Mouse (Mus musculus): ENCODE data around the gene Zfp106. TPM values are rescaled to one million over a fixed set of nuclear protein-coding genes. Genes with fewer than 3 reads are reported as not detected.

Gene Zfp106
- total and polyA plus RNA-seq, 2 experiments from 2014 or later = 41.7 to 58.7 TPM

DNA sequence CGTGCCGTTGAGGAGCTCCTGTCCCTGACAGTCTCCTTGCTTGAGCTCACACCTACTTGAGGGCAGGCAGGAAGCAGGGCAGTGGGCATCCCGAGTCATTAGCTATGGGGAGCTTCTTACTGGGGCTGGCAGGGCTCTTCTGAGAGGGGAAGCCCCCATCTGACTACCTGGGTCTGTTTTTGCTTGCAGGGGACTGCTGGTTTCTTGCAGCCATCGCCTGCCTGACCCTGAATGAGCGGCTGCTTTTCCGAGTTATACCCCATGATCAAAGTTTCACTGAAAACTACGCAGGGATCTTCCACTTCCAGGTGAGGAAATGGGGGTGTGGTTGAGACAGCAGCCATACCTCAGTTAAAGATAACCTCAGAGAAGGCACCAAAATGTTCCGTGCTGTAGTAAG is 81.7 kb downstream of the Zfp106 start:
- H3K9me3 ChIP-seq (replicated peaks; ENCODE audit: control insufficient read depth, low read length) = no peaks in the 10 kb centered on the region
- no peak overlapping the region for H3K4me3 ChIP-seq (ENCODE audit: low read depth, low read length)
- whole genome bisulfite sequencing = 56% methylated on average over 8 of the region's 8 CpGs
- H3K9ac ChIP-seq (replicated peaks; ENCODE audit: low read depth, low read length) = no peak overlapping the region
- H3K27me3 ChIP-seq (ENCODE audit: control insufficient read depth, insufficient read depth, low read length) = no peaks in the 10 kb centered on the region
- no peak overlapping the region for H3K4me2 ChIP-seq (ENCODE audit: low read depth, low read length)
- H3K27ac ChIP-seq (ENCODE audit: low read depth) = no peak overlapping the region
- ATAC-seq (ENCODE audit: insufficient read depth, low read depth) = no peak
- H3K36me3 ChIP-seq (replicated peaks; ENCODE audit: control insufficient read depth, insufficient read depth, low read length) = no peaks in the 10 kb centered on the region
- DNase-seq (ENCODE audit: low spot score) = no peak
- TF ChIP-seq CTCF (IDR thresholded peaks at IDR 0.05; ENCODE audit: low read depth) (no peak), EP300 (IDR thresholded peaks at IDR 0.05; ENCODE audit: low read depth) (no peak)
- H3K4me1 ChIP-seq (ENCODE audit: control insufficient read depth, insufficient read depth) = peaks cover 15% of the 10 kb centered on the region

DNA sequence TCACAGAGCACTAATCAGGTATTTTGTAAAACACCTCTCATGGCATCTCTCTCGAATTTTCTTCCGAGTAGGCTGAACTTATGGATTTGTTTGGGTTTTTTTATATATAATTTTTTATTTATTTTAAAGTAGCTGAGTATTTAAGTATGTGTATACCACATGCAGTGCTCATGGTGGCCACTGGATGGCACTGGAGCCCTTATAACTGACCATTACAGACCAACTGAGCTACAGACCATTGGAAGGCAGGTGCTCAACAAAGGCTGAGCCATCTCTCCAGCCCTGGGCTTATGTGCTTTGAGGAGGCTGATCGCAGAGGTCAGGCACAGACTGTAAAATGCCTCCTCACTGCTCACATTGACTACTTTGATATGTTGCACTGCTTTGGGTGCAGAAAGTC is 85.0 kb downstream of the Zfp106 start:
- DNase-seq (ENCODE audit: low spot score) (peak; percentile 60), ATAC-seq (ENCODE audit: insufficient read depth, low read depth) (peak; percentile 61; the same call in 1 of the 2 replicates)
- H3K27ac ChIP-seq (ENCODE audit: low read depth) = no peak overlapping the region
- 39% methylated on average over 3 of the region's 3 CpGs for WGBS
- H3K4me1 ChIP-seq (ENCODE audit: control insufficient read depth, insufficient read depth) = peaks cover 15% of the 10 kb centered on the region
- no peaks in the 10 kb centered on the region for H3K36me3 ChIP-seq (replicated peaks; ENCODE audit: control insufficient read depth, insufficient read depth, low read length)
- H3K4me2 ChIP-seq (ENCODE audit: low read depth, low read length) = no peak overlapping the region
- TF ChIP-seq EP300 (IDR thresholded peaks at IDR 0.05; ENCODE audit: low read depth) = no peak
- TF ChIP-seq CTCF (IDR thresholded peaks at IDR 0.05; ENCODE audit: low read depth) = peak; percentile 80
- H3K9me3 ChIP-seq (replicated peaks; ENCODE audit: control insufficient read depth, low read length) = no peaks in the 10 kb centered on the region
- no peak overlapping the region for H3K4me3 ChIP-seq (ENCODE audit: low read depth, low read length)
- H3K9ac ChIP-seq (replicated peaks; ENCODE audit: low read depth, low read length) = no peak overlapping the region
- no peaks in the 10 kb centered on the region for H3K27me3 ChIP-seq (ENCODE audit: control insufficient read depth, insufficient read depth, low read length)

DNA sequence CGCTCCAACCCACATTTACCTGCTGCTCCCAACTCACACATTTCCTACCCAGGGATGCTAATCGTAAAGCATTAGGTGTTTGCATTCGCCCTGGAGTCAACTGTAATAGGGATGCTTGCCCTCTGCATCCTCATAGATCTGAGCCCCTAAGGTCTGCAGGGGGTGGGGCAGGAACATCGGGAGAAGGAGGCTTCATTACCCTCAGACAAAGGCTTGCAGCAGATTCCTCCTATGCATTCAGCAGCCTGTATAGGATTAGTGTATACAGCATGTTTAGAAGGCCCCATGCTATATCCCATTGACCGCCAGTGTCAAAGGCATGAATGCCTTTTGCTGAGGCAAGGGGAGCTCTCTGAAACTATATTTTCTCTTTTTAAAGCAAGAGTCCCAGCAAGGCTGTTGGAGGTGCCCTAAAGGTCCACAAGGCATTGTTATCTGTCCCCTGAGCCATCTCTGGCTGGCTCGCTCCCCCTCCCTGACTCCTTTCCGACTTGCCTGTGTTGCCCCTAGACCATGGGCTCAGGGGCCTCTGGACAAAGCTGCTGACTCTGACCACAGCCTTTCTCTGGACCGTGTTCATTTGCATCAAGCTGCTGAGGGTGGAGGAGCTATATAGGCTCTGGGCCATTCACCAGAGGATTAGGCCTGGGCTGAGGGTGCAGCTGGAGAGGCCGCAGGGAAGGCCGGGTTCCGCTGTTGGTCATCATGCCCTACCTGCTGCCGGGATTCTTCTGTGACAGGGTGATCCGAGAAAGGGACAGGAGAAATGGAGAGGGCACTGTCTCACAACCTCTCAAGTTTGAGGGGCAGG is 87.2 kb downstream of the Zfp106 start:
- ATAC-seq (ENCODE audit: insufficient read depth, low read depth) = no peak
- TF ChIP-seq CTCF (IDR thresholded peaks at IDR 0.05; ENCODE audit: low read depth) = no peak
- no peak for TF ChIP-seq EP300 (IDR thresholded peaks at IDR 0.05; ENCODE audit: low read depth)
- WGBS = 81% methylated on average over 13 of the region's 13 CpGs
- Histone ChIP-seq H3K9ac (replicated peaks; ENCODE audit: low read depth, low read length) (no peak overlapping the region), H3K9me3 (replicated peaks; ENCODE audit: control insufficient read depth, low read length) (no peaks in the 10 kb centered on the region), H3K36me3 (replicated peaks; ENCODE audit: control insufficient read depth, insufficient read depth, low read length) (no peaks in the 10 kb centered on the region), H3K27ac (ENCODE audit: low read depth) (no peak overlapping the region), H3K4me2 (ENCODE audit: low read depth, low read length) (no peak overlapping the region), H3K4me3 (ENCODE audit: low read depth, low read length) (no peak overlapping the region), H3K4me1 (ENCODE audit: control insufficient read depth, insufficient read depth) (no peaks in the 10 kb centered on the region), H3K27me3 (ENCODE audit: control insufficient read depth, insufficient read depth, low read length) (no peaks in the 10 kb centered on the region)
- DNase-seq (ENCODE audit: low spot score) = no peak

DNA sequence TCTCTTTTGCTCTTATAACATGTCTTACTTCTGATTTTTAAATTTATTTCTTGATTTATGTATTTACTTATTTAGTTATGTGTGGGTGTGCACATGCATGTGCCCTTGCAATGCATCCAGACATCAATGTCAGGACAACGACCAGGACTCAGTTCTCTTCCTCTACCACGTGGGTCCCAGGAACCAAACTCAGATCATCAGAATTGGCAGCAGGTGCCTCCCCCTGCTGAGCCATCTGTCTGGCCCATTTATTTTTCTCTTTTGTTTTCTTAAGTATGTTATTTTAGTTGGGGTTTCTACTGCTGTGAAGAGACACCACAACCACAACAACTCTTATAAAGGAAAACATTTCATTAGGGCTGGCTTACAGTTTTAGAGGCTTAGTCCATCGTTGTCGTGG is 92.8 kb downstream of the Zfp106 start:
- WGBS = 78% methylated on average over 4 of the region's 4 CpGs

DNA sequence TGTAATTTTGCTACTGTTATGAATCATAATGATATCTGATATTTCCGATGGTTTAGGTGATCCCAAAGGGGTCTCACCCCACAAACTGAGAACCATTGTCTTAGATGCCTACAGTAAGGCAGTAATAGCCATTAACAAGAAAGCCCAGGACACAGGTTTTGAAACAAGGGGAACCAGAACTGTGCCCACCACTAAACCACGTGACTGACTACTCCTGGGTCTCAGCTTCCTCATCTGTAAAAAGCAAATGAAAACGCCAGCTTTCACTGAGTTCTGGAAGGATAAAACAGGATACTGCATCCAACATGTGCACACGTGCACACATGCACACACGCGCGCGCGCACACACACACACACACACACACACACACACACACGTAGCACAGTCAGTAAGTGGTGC is 93.9 kb downstream of the Zfp106 start:
- Histone ChIP-seq H3K27me3 (ENCODE audit: control insufficient read depth, insufficient read depth, low read length) (no peaks in the 10 kb centered on the region), H3K9me3 (replicated peaks; ENCODE audit: control insufficient read depth, low read length) (no peaks in the 10 kb centered on the region), H3K27ac (ENCODE audit: low read depth) (no peak overlapping the region), H3K4me3 (ENCODE audit: low read depth, low read length) (no peak overlapping the region), H3K9ac (replicated peaks; ENCODE audit: low read depth, low read length) (no peak overlapping the region), H3K4me2 (ENCODE audit: low read depth, low read length) (no peak overlapping the region), H3K4me1 (ENCODE audit: control insufficient read depth, insufficient read depth) (no peaks in the 10 kb centered on the region), H3K36me3 (replicated peaks; ENCODE audit: control insufficient read depth, insufficient read depth, low read length) (no peaks in the 10 kb centered on the region)
- 83% methylated on average over 10 of the region's 10 CpGs for WGBS
- DNase-seq (ENCODE audit: low spot score) (no peak), ATAC-seq (ENCODE audit: insufficient read depth, low read depth) (no peak)
- TF ChIP-seq EP300 (IDR thresholded peaks at IDR 0.05; ENCODE audit: low read depth) = no peak
- no peak for TF ChIP-seq CTCF (IDR thresholded peaks at IDR 0.05; ENCODE audit: low read depth)

More for the DNA sequence above, 92.8 kb downstream of the Zfp106 start:
- Histone ChIP-seq H3K9ac (replicated peaks; ENCODE audit: low read depth, low read length) (no peak overlapping the region), H3K9me3 (replicated peaks; ENCODE audit: control insufficient read depth, low read length) (no peaks in the 10 kb centered on the region), H3K27me3 (ENCODE audit: control insufficient read depth, insufficient read depth, low read length) (no peaks in the 10 kb centered on the region), H3K36me3 (replicated peaks; ENCODE audit: control insufficient read depth, insufficient read depth, low read length) (no peaks in the 10 kb centered on the region), H3K27ac (ENCODE audit: low read depth) (no peak overlapping the region), H3K4me1 (ENCODE audit: control insufficient read depth, insufficient read depth) (no peaks in the 10 kb centered on the region), H3K4me3 (ENCODE audit: low read depth, low read length) (no peak overlapping the region), H3K4me2 (ENCODE audit: low read depth, low read length) (no peak overlapping the region)
- TF ChIP-seq CTCF (IDR thresholded peaks at IDR 0.05; ENCODE audit: low read depth) (no peak), EP300 (IDR thresholded peaks at IDR 0.05; ENCODE audit: low read depth) (no peak)
- DNase-seq (ENCODE audit: low spot score) (no peak), ATAC-seq (ENCODE audit: insufficient read depth, low read depth) (no peak)

DNA sequence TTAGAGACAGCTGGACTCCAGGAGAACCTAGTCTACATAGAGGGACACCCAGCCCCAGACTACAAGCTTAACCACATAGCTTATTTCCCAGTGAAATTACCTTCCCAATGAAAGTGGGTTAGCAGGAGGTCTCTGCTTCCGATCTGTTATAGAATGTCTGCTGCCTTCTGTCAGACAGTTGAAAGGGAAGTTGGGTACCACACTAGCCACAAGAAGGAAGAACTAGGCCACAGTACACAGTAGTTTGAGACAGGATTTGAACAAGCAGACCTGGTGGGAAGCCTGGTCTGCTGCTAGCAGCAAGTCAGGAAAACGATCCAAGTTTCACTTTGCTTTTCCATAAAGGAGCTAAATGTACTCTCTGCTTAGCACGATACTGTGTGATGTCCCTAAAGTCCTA is 94.4 kb downstream of the Zfp106 start:
- no peak for ATAC-seq (ENCODE audit: insufficient read depth, low read depth)
- TF ChIP-seq CTCF (IDR thresholded peaks at IDR 0.05; ENCODE audit: low read depth) = no peak
- TF ChIP-seq EP300 (IDR thresholded peaks at IDR 0.05; ENCODE audit: low read depth) = no peak
- WGBS = 78% methylated on average over 3 of the region's 3 CpGs

More for the DNA sequence above, 94.4 kb downstream of the Zfp106 start:
- no peak for DNase-seq (ENCODE audit: low spot score)
- H3K4me1 ChIP-seq (ENCODE audit: control insufficient read depth, insufficient read depth) = no peaks in the 10 kb centered on the region
- H3K4me2 ChIP-seq (ENCODE audit: low read depth, low read length) = no peak overlapping the region
- no peak overlapping the region for H3K4me3 ChIP-seq (ENCODE audit: low read depth, low read length)
- H3K9me3 ChIP-seq (replicated peaks; ENCODE audit: control insufficient read depth, low read length) = no peaks in the 10 kb centered on the region
- no peaks in the 10 kb centered on the region for H3K27me3 ChIP-seq (ENCODE audit: control insufficient read depth, insufficient read depth, low read length)
- no peak overlapping the region for H3K27ac ChIP-seq (ENCODE audit: low read depth)
- H3K36me3 ChIP-seq (replicated peaks; ENCODE audit: control insufficient read depth, insufficient read depth, low read length) = no peaks in the 10 kb centered on the region
- H3K9ac ChIP-seq (replicated peaks; ENCODE audit: low read depth, low read length) = no peak overlapping the region

All from heart, postnatal 0 days (tissue).